Mouse (Mus musculus) lung, postnatal 36 days (tissue): ENCODE data around the gene Cdc42se2.

Experiments used
- DNase-seq: peaks from one replicate; pipeline ENCODE4 v3.0.0; 2022; ENCODE audit warnings: mixed read lengths

Cdc42se2 gene

GRCm38 (mm10) chr11:54787488-54788474, at the start of gene Cdc42se2:
Cdc42se2 (minus strand) TSS chr11:54787675.
- peak; percentile 96 for DNase-seq

GRCm38 (mm10) chr11:54836106-54836505, 48.6 kb upstream of the Cdc42se2 start:
- DNase-seq: no peak

GRCm38 (mm10) chr11:54834596-54834995, 47.1 kb upstream of the Cdc42se2 start:
- DNase-seq: peak; percentile 38

DNA sequence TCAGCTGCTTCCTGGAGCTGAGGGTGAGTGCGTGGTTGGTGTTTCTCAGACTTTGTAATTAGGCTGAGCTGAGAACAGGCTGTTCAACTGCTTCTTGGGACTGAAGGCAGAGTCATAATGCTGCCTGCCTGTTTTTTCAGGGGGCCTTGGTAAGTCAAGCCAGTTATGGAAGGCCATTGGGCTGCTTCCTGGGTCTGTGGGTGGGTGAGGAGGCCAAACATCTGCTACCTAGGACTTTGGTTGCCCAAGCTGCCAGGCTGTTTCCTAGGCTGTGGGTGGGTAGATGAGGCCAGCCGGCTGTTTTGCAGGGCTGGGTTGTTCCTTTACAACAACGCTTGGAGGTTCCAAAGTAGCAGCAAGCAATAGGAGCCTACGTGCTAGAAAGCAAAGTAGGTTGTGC, 46.4 kb upstream of the Cdc42se2 start:
- no peak for DNase-seq

GRCm38 (mm10) chr11:54826819-54827218, 39.3 kb upstream of the Cdc42se2 start:
- no peak for DNase-seq

DNA sequence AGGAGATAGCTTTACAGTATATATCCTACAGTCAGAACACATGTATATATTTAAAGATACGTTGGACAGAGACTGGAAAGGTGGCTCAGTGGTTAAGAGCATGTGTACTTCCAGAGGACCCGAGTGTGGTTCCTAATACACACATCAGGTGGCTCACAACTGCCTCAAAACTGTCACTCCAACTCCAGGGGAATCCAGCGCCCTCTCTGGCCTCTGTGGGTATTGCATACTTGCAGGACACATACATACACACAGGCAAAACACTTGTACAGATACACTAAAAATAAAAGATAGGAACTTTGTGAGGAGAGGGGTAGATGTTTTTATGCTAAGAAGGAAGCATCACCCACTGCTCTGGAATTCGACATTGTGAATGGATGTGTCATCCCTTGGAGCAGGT, 38.3 kb upstream of the Cdc42se2 start:
- no peak for DNase-seq

- DNase-seq: no peak
These were observed 36.0 kb upstream of the Cdc42se2 start for GRCm38 (mm10) chr11:54823467-54823866.

DNA sequence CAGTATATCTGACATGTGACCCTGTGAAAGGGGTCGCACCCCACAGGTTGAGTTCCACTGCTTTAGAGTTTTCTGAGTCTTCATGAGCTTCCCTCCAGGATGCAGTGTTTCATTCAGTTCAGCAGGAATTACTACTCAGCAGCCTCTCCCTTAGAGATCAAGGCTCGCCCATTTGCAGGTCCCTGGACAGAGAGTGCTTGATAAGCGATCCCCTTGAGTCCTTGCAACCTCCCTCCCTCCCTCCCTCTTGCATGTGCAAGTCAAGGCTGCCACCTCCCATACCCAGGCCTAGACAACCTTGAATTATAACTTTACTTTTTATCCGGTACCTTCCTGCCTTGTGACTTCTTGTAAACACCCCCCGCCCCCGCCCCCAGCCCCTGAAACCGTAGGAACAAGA, 32.0 kb upstream of the Cdc42se2 start:
- DNase-seq: no peak

DNA sequence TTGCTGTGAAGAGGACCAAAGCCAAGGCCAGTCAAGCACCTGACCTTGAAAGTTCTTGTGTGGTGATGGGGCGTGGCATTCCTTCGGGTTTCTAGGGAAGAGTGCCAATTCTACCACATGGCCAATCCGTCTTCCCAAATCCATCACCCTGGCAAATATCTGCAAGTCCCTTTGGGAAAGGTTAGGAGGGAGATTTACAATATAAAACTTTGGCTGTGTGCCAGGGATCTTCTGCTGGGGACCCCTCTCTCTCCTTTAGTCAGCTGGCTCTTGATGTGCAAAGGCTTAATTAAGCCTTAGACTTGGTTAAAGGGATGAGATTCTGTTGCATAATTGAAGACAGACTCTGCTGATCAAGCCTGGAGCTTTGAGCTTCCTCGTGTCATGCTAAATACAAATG, 30.0 kb upstream of the Cdc42se2 start:
- DNase-seq: peak; percentile 7

- DNase-seq: no peak
These were observed 28.2 kb upstream of the Cdc42se2 start for GRCm38 (mm10) chr11:54815659-54816058.

GRCm38 (mm10) chr11:54812812-54813516, 25.5 kb upstream of the Cdc42se2 start:
- DNase-seq: peak; percentile 47

GRCm38 (mm10) chr11:54812314-54812713, 24.8 kb upstream of the Cdc42se2 start:
- DNase-seq: no peak

DNA sequence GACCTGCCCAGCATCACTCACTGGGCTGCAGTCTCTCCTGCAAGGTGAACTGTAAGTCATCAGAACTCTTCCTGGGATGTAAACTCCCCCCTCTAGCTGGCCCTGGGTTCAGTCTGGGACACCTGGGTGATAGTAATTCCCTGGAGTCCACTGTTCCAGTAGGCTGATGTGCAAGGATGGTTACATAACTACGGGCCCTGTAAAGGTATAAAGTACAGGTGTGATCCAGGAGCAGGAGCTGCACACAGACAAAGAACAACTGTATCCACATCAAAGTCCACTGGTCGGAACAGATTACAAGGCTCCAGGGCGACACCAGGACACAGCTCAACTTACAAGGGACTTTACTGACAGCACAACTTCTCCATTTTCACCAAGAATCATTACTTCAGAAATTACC, 23.6 kb upstream of the Cdc42se2 start:
- no peak for DNase-seq

- DNase-seq: no peak
These were observed 22.1 kb upstream of the Cdc42se2 start for GRCm38 (mm10) chr11:54809582-54809981.

DNA sequence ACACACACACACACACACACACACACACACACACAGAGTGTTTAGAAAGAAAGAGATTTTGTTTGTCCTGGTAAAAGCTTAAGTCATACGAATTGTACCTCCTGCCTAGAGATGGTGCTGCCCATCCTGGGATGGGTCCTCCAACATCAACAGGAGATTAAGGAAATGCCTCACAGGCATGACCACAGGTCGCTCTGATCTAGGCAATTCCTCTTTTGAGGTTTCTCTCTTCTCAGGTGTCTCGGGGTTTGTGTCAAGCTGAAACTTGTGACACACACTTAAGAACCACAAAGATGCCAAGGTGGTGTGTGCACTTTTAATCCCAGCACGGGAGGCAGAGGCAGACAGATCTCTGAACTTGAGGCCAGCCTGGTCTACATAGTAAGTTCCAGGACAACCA, 20.7 kb upstream of the Cdc42se2 start:
- DNase-seq: no peak

- DNase-seq: peak; percentile 62
These were observed 20.2 kb upstream of the Cdc42se2 start for GRCm38 (mm10) chr11:54807669-54808068.

DNA sequence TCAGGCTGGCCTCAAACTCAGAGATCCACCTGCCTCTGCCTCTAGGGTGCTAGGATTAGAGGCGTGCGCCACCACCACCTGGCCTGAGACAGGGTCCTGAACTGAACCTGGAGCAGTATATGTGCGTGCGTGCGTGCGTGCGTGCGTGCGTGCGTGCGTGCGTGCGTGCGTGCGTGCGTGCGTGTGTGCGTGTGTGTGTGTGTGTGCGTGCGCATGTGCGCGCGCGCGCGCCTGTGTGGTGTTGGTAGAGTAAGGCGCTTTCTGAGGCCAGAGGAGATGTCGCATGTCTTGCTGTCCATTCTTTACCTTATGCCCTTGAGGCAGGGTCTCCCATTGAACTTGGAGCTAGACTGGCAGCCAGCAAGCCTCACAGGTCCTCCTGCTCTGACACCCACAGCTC, 19.4 kb upstream of the Cdc42se2 start:
- DNase-seq: no peak

DNA sequence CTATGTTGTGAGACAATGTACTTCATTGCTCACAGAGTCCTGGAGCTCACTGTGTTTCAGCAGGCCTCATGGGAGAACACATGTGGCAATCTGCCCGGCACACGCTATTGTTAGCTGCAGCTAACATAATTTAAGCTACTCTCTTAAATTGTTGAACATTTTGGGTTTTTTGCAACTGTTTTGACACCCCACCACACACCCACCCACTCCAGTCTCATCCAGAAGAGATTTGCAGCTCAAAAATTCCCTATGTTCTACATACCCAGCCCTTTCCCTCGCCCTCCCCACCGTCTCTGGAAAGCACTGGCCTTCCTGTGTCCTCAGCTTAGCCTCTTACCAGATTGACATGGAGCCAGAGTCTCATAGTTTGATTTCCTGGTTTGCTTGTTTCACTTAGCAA, 17.7 kb upstream of the Cdc42se2 start:
- DNase-seq: peak; percentile 72

DNA sequence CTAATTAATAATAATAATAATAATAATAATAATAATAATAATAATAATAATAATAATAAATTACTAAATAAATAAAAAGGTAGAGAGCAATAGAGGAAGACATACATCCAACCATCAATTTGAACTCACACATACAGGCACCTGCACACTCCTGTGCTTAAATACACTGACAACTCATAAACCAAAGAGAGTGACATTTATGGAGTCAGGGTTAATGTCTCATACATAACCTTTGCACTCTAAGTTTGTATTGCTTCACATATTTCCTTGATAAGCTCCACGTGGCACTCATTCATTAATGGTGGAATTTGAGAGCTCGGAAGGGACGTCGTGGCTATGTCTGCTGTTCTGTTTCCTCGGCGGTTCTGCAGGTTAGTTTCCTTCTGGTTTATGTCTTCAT, 15.1 kb upstream of the Cdc42se2 start:
- no peak for DNase-seq

GRCm38 (mm10) chr11:54801791-54802558, 14.5 kb upstream of the Cdc42se2 start:
- DNase-seq: peak; percentile 78

DNA sequence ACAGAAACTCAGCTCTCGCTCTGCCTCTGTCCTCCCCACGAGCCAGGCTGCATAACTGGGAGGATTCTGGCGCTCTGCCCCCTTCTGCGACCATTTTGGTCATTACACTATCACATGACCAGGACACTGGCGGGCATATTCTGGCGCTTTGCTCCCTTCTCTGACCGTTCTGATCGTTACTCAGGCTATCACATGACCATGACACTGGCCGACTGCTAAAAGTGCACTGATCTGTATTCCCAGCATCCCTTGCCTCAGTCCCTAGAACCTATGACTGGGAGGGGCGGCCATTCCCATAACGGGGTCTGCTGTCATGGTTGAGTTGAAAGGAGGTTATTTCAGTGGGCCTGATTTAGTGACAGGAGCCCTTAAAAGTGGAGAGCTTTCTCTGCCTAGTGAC, 9.1 kb upstream of the Cdc42se2 start:
- DNase-seq: no peak

DNA sequence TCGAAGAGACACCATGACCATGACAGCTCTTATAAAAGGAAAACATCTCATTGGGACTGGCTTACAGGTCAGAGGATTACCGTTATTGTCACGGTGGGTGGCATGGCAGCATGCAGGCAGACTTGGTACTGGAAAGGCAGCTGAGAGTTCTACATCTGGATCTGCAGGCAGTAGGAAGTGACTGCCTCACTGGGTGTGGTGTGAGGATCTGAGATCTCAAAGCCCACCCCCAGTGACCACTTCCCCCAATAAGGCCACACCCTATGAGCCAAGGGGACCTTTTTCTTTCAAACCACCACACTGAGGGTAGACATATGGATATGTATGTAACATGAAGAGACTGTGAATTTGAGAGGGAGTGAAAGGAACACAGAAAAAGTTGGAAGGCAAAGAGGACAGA, 7.2 kb upstream of the Cdc42se2 start:
- no peak for DNase-seq

- no peak for DNase-seq
These were observed 5.7 kb upstream of the Cdc42se2 start for GRCm38 (mm10) chr11:54793173-54793572.
